Mouse (Mus musculus) kidney, embryonic 16.5 days (tissue): ENCODE data around the gene Celf5. TPM values are rescaled to one million over a fixed set of nuclear protein-coding genes. Genes with fewer than 3 reads are reported as not detected.

ENCODE experiments used
- ATAC-seq: fragments of 200-750 bp; cut with Nextera tagmentation; 2 replicates; pipeline ENCODE4 v1.8.0; 2017; ENCODE audit warnings: moderate TSS enrichment; ENCODE audit not compliant: low FRiP score, low TSS enrichment
- H3K27ac ChIP-seq: fragments of 300-500 bp; sonication (generic); 2 replicates; pipeline ENCODE4 v1.5.1; 2014; ENCODE audit warnings: low read length
- H3K27me3 ChIP-seq: fragments of 300-500 bp; sonication (generic); 2 replicates; pipeline ENCODE4 v1.6.1; 2014; ENCODE audit warnings: low read length, control low read depth, mixed read lengths; ENCODE audit not compliant: insufficient read depth
- H3K36me3 ChIP-seq: fragments of 300-500 bp; sonication (generic); 2 replicates; pipeline ENCODE4 v1.6.1; 2014; ENCODE audit warnings: low read length, control low read depth, mixed read lengths; ENCODE audit not compliant: insufficient read depth
- H3K4me1 ChIP-seq: fragments of 300-500 bp; sonication (generic); 2 replicates; pipeline ENCODE4 v1.6.1; 2014; ENCODE audit warnings: low read length, control low read depth, mixed read lengths; ENCODE audit not compliant: insufficient read depth
- H3K4me2 ChIP-seq: fragments of 300-500 bp; sonication (generic); replicated peaks from 2 replicates; pipeline ENCODE4 v1.6.1; 2014; ENCODE audit warnings: low read depth, low read length
- H3K4me3 ChIP-seq: fragments of 300-500 bp; sonication (generic); 2 replicates; pipeline ENCODE4 v1.5.1; 2014; ENCODE audit warnings: mild to moderate bottlenecking, low read length
- H3K9ac ChIP-seq: fragments of 300-500 bp; sonication (generic); replicated peaks from 2 replicates; pipeline ENCODE4 v1.6.1; 2014; ENCODE audit warnings: low read length
- H3K9me3 ChIP-seq: fragments of 300-500 bp; sonication (generic); 2 replicates; pipeline ENCODE4 v1.6.1; 2016; ENCODE audit warnings: low read length, control low read depth
- WGBS: fragments of 180-500 bp; shearing (Covaris S2); extraction: QIAGEN DNeasy Blood & Tissue Kit; methylation state at CpG from one replicate; pipeline ENCODE4 v1.1.7; 2014; 5-methylcytosine and 5-hydroxymethylcytosine counted together
- polyA plus RNA-seq: library from polyadenylated mRNA; unstranded; fragments of >200 nt; fragmentation: Nextera tagmentation; extraction: Ambion mirVana; gene quantifications from 2 replicates; pipeline ENCODE4 v1.2.1, GENCODE M21; 2015

Gene Celf5
- polyA plus RNA-seq, 1 experiment from 2014 or later = 0.29 TPM

DNA sequence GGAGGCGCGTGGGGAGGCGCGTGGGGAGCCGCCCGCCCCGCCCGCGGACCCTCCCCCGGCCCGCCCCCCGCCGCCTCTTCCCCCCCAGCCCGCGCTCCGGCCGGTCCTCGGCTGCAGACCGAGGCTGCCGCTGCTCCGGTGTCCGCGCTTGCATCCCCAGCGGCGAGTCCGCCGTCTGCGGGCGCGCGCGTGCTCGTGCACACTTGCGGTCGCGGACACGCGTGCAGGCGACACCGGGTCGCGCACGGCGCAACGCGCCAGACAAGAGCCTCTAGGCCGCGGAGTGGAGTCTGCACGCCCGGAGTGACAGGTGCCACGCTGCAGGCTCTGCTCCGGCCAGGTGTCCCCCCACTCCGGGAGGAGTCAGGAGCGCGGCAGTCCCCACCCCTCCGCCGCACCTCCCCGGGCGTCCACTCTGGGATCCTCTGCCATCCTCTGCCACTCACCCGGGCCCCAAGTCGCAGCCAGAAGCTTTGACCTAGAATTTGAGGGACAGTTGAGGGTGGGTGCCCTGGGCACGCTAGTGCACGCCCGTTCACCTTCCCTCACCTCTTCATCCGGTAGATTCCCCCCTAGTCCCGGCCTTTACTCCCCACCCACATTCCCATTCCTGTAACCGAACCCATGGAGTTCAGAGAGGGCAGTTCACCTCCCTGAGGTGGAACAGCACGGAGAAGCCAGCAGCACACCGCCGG is 51.5 kb downstream of the Celf5 start:
- H3K4me1 ChIP-seq = peaks cover 37% of the 10 kb centered on the region
- H3K4me2 ChIP-seq = peak overlapping the region; percentile 90
- peak overlapping the region; percentile 93 for H3K9ac ChIP-seq
- under 1% methylated on average over 61 of the region's 70 CpGs for WGBS
- ATAC-seq = no peak
- no peaks in the 10 kb centered on the region for H3K27me3 ChIP-seq
- no peaks in the 10 kb centered on the region for H3K36me3 ChIP-seq
- peak overlapping the region; percentile 78 for H3K4me3 ChIP-seq
- no peaks in the 10 kb centered on the region for H3K9me3 ChIP-seq
- peak overlapping the region; percentile 97 for H3K27ac ChIP-seq

DNA sequence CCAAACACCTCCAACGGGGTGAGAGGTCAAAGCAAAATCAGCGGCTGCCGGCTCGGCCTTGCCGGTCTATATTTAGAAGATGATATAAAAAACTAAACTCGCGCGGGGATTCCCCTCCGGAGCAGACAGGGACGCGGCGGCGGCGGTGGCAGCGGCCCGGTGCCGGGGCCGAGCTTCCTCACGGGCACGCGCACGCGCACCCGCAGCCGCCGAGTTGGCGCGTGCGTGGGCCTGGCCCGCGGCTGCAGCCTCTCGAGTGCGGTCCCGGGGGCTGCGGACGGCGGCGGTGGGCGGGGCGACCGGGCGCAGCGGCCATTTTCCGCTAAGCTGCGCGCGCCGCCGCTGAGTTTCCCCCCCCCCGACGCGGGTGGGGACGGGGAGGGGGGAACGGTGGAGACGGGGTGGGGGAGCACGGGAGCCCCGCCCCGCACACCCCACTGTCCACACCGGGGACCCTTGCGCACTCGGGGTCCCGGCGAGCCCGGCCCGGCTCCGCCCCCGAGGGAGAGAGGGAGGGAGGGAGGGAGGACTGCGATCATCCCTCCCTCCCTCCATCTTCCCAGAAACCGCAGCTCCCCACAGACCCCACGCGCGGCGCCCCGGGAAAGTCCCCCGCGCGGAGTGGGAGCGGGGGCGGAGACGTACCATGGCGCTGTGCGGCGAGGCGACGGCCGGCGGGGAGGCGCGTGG is 52.2 kb downstream of the Celf5 start:
- under 1% methylated on average over 60 of the region's 89 CpGs for WGBS
- peak overlapping the region; percentile 97 for H3K27ac ChIP-seq
- H3K9ac ChIP-seq = peak overlapping the region; percentile 93
- peak overlapping the region; percentile 78 for H3K4me3 ChIP-seq
- no peak; the same call in 1 of the 2 replicates for ATAC-seq
- no peaks in the 10 kb centered on the region for H3K27me3 ChIP-seq
- H3K4me2 ChIP-seq = peak overlapping the region; percentile 90
- H3K4me1 ChIP-seq = peaks cover 44% of the 10 kb centered on the region
- no peaks in the 10 kb centered on the region for H3K36me3 ChIP-seq
- no peaks in the 10 kb centered on the region for H3K9me3 ChIP-seq

DNA sequence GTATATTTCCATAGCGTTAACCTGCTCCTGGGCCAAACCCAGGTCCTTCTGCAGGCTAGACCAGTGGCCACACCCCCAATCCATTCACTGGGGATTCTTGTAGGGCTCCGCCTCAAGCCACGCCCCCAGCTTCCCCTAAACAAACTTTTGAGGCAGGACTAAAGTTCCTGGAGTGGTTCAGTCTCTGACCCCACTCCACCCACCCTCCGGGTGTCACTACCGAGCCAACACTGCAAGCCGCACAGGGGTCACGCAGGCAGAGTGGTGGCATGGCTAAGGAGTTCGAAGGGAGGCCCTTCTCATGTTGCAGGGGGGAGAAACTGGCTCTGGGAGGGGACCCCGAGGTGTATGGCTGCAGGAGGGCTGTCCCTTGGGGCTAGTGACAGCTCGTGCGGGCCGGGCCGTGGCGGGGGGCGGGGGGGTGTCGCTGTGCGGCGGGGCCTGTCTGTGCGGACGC is 52.9 kb downstream of the Celf5 start:
- Histone ChIP-seq H3K9me3 (no peaks in the 10 kb centered on the region), H3K4me1 (peaks cover 50% of the 10 kb centered on the region), H3K27me3 (no peaks in the 10 kb centered on the region), H3K9ac (peak overlapping the region; percentile 93), H3K27ac (peak overlapping the region; percentile 97), H3K36me3 (no peaks in the 10 kb centered on the region), H3K4me3 (peak overlapping the region; percentile 78), H3K4me2 (peak overlapping the region; percentile 90)
- WGBS = 1% methylated on average over 19 of the region's 20 CpGs
- peak; percentile 40 for ATAC-seq

- no peaks in the 10 kb centered on the region for H3K27me3 ChIP-seq
- no peak for ATAC-seq
- peak overlapping the region; percentile 78; the same call in 1 of the 2 replicates for H3K4me3 ChIP-seq
- peak overlapping the region; percentile 90; the same call in 1 of the 2 replicates for H3K4me2 ChIP-seq
- H3K36me3 ChIP-seq = no peaks in the 10 kb centered on the region
- WGBS = 31% methylated on average over 2 of the region's 2 CpGs
- H3K9me3 ChIP-seq = no peaks in the 10 kb centered on the region
- no peak overlapping the region for H3K9ac ChIP-seq
- peaks cover 56% of the 10 kb centered on the region for H3K4me1 ChIP-seq
- peak overlapping the region; percentile 97; the same call in 1 of the 2 replicates for H3K27ac ChIP-seq
Observed at GRCm38 (mm10) chr10:81429092-81429491, 53.4 kb downstream of the Celf5 start.

GRCm38 (mm10) chr10:81428507-81428870 is 54.0 kb downstream of the Celf5 start:
- H3K27me3 ChIP-seq = no peaks in the 10 kb centered on the region
- 87% methylated on average over 7 of the region's 7 CpGs for WGBS
- H3K36me3 ChIP-seq = no peaks in the 10 kb centered on the region
- no peak overlapping the region for H3K4me2 ChIP-seq
- H3K4me3 ChIP-seq = no peak overlapping the region
- H3K9me3 ChIP-seq = no peaks in the 10 kb centered on the region
- H3K4me1 ChIP-seq = peaks cover 56% of the 10 kb centered on the region
- no peak overlapping the region for H3K27ac ChIP-seq
- no peak for ATAC-seq
- H3K9ac ChIP-seq = no peak overlapping the region

DNA sequence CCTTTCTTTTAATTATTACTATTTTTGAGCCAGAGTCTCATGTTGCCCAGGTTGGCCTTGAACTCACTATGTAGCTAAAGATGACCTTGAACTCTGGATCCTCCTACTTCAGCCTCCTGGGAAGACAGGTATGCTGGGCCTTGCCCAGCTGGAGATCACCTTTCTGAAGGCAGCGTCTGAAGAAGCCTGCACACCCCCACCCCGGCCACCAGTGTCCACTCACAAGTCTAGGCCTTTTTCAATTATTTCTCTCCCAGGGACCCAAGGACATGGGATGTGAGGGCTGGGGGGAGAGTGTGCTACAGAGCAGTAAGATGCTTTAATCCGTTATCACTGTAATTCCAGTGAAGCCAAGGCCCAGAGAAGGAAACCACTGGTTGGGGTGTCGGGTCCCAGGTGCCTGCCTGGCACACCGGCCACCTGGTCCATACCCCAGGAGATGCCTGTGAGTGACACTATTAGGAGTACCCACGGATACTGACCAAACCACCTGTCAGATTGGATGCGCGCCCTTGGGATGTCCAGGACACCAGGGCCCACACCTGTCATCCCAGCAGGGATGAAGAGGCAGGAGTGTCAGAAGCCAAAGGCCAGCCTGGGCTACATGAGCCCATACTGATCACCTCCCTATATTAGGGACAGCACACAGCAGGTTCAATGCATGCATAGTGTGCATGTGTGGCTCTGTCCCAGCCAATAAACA is 54.6 kb downstream of the Celf5 start:
- Histone ChIP-seq H3K4me2 (no peak overlapping the region), H3K27me3 (no peaks in the 10 kb centered on the region), H3K9me3 (no peaks in the 10 kb centered on the region), H3K9ac (no peak overlapping the region), H3K27ac (peak overlapping the region; percentile 13; the same call in 1 of the 2 replicates), H3K4me1 (peaks cover 51% of the 10 kb centered on the region), H3K4me3 (no peak overlapping the region), H3K36me3 (no peaks in the 10 kb centered on the region)
- no peak for ATAC-seq
- WGBS = 85% methylated on average over 8 of the region's 8 CpGs

- peak overlapping the region; percentile 13; the same call in 1 of the 2 replicates for H3K27ac ChIP-seq
- H3K4me1 ChIP-seq = peaks cover 47% of the 10 kb centered on the region
- peak overlapping the region; percentile 95 for H3K4me2 ChIP-seq
- no peaks in the 10 kb centered on the region for H3K9me3 ChIP-seq
- H3K36me3 ChIP-seq = no peaks in the 10 kb centered on the region
- WGBS = 27% methylated on average over 3 of the region's 3 CpGs
- ATAC-seq = no peak
- H3K9ac ChIP-seq = peak overlapping the region; percentile 89
- peak overlapping the region; percentile 76 for H3K4me3 ChIP-seq
- H3K27me3 ChIP-seq = no peaks in the 10 kb centered on the region
Observed at GRCm38 (mm10) chr10:81427327-81427726, 55.2 kb downstream of the Celf5 start.

- H3K9me3 ChIP-seq = no peaks in the 10 kb centered on the region
- H3K4me2 ChIP-seq = peak overlapping the region; percentile 95
- peak overlapping the region; percentile 63 for H3K27ac ChIP-seq
- peaks cover 45% of the 10 kb centered on the region for H3K4me1 ChIP-seq
- H3K4me3 ChIP-seq = peak overlapping the region; percentile 76
- ATAC-seq = no peak
- peak overlapping the region; percentile 89 for H3K9ac ChIP-seq
- WGBS = under 1% methylated on average over 29 of the region's 38 CpGs
- no peaks in the 10 kb centered on the region for H3K27me3 ChIP-seq
- H3K36me3 ChIP-seq = no peaks in the 10 kb centered on the region
Observed at GRCm38 (mm10) chr10:81426897-81427296, 55.6 kb downstream of the Celf5 start.

GRCm38 (mm10) chr10:81426081-81426671 is 56.3 kb downstream of the Celf5 start:
- Histone ChIP-seq H3K27me3 (no peaks in the 10 kb centered on the region), H3K9ac (peak overlapping the region; percentile 89), H3K4me2 (peak overlapping the region; percentile 95), H3K4me3 (peak overlapping the region; percentile 76), H3K27ac (peak overlapping the region; percentile 89; the same call in 1 of the 2 replicates), H3K4me1 (peaks cover 38% of the 10 kb centered on the region), H3K9me3 (no peaks in the 10 kb centered on the region), H3K36me3 (no peaks in the 10 kb centered on the region)
- 0% methylated on average over 14 of the region's 33 CpGs for WGBS
- ATAC-seq = no peak
